Mouse (Mus musculus): Measurements from ENCODE around the gene Zfp275. TPM values are rescaled to one million over a fixed set of nuclear protein-coding genes. Genes with fewer than 3 reads are reported as not detected.
A peak's percentile ranks its signal among the peaks of the same experiment; 100 is the strongest.
"Not testable (repeated sequence)": the region's sequence is repeated elsewhere in the genome, so short reads cannot be mapped to it uniquely, and the experiment has no call there.

Zfp275 gene
- total RNA-seq (2021), result 1 to 10 TPM; 3.9 to 7.7 TPM
- long read RNA-seq, experiment 1, partial matches to known transcripts, result 0 of 1 reads
- long read RNA-seq, experiment 1, other reads (novel, unspliced or antisense), result 1 of 1 reads
- long read RNA-seq, experiment 2, partial matches to known transcripts, result 0 of 2 reads
- long read RNA-seq, experiment 2, other reads (novel, unspliced or antisense), result 2 of 2 reads

DNA sequence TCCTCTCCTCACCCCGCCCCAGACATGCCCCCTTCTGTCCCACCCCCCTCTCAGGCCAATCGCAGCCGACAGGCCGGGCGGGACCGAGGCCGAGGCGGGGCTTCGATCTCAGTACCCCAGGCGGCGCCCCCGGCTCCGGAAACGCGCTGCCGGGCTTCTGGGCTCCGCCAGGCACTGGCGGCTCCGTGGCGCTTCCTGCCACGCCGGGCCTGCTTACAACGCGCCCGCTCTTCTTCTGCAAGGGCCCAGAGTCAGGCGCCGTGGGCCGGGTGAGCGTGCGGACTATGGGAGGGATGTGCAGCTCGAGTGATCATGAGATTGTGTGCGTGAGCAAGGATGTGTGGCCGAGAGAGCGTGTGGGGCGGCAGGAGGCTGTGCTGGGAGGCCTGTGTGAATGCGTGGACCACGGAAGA, at the start of gene Zfp275:
Gene Zfp275 (plus strand): TSS at position 139 of the 413 bp plus-strand sequence.
- Histone ChIP-seq H3K27ac (peak within 1 kb of the TSS; percentile 83), H3K4me3 (peak within 1 kb of the TSS; percentile 81)
- intact Hi-C loops (cut with DNase I), result no loop called here
- TF ChIP-seq CTCF (IDR thresholded peaks at IDR 0.05), result no peak
- DNase-seq, result peak; percentile 86

DNA sequence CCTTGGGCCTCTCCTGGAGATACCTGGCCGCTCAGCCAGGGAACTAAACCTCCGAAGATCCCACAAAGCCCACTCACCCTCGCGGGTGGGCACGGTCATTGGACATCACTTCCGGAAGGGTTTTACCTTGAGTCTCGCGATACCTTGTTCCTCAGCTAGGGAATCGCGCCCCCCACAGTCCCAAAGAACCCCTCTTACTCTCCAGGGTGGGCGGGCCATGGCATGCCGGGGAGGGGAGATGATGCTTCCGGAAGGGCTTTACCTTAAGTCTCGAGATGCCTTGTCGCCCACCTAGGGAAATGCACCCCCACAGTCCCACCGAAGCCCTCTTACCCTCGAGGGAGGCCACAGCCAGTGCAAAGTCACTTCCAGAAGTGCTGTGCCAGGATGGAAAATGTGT, 49.5 kb upstream of the Zfp275 start, which contains the start of the genes Xlr5a and Xlr5c:
Gene Xlr5a (minus strand): TSS at position 101 of the 400 bp plus-strand sequence.
Gene Xlr5c (minus strand): TSS at position 101 of the 400 bp plus-strand sequence.
- H3K4me3 ChIP-seq; intact Hi-C loops (cut with DNase I); DNase-seq; H3K27ac ChIP-seq: not testable (repeated sequence)

DNA sequence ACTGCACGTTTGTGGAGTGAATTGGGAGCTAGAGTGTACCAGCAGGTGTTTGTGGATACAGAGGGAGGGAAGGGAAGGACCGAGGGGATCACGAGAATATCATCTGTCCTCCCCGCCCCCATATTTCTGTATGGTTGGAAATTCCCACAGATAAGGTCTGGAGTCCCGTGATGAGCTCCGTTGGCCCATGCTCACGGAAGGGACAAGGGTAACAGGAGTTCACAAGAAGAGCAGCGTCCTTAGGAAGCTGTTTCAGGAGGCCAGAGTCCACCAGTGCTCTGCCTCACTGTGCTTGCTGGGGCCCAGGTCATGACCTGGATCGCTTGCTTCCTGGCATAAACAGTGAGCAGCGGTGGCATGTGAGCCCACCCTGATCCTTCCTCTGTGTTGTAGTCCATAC, 46.7 kb upstream of the Zfp275 start:
- H3K27ac ChIP-seq; H3K4me3 ChIP-seq; DNase-seq; intact Hi-C loops (cut with DNase I): not testable (repeated sequence)

DNA sequence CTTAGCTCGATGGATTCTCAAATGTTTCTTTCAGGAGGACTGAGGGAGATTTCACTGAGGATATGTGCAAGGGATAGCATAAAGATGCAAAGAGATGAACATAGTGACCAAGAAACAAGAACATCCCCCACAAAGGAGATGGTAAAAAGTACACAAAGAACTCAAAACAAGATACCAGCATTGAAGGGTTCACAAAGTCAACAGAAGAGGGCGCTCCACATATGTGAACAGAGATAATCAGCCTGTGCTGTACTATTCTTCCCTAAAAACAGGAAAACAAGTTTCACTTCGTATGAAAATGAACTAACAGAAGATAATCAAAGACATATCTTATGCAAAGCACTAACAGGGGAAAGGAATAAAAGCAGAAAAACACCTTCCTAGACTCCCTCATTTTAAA, 29.9 kb upstream of the Zfp275 start:
- intact Hi-C loops (cut with DNase I), result loop anchor here (5.0 kb wide), 2 partner anchors 120 to 180 kb away; no protein-coding TSS in a partner anchor
- DNase-seq, result peak; percentile 17
- Histone ChIP-seq H3K27ac (no peak overlapping the region), H3K4me3 (peak overlapping the region; percentile 32; the same call in 1 of the 2 replicates)
- TF ChIP-seq CTCF (IDR thresholded peaks at IDR 0.05), result peak; percentile 74

DNA sequence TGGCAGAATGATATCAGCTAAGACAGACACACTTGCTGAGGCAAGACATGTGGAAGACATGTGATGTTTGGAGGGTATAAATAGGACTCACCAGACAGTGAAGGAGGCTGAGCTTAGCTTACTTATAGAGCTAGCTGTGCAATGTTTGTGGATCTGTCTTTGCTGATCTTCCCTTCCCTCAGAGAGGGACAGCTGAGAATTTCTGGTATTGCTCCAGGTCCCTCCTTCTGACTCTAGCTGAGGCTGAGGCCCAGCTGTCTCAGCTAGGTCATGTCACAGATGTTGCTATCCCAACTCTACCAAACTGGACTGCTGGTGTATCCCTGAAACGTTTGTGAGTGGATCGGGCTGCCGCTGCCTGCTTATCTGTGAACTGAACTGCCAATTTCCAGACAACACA, 21.4 kb upstream of the Zfp275 start:
- DNase-seq, result no peak
- H3K4me3 ChIP-seq, result no peak overlapping the region
- H3K27ac ChIP-seq, result no peak overlapping the region
- intact Hi-C loops (cut with DNase I), result no loop called here
- TF ChIP-seq CTCF (IDR thresholded peaks at IDR 0.05), result no peak

DNA sequence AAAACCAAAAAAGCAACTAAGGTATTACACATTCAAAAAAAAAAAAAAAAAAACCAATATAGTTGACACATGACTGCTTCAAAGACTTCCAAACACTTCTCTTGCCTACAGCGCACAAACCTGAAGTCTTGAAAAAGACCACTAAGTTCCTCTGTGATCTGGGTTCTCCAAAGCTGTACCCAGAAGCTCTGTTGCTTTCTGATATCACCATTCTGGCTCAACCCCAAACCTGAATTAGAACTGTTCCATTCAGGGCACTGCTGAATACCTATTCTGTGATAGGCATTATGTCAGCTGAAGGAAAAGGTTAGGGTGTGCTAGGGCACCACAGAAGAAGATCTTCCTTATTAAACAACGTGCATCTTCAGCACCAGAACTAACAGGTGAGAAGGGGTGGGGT, 15.2 kb upstream of the Zfp275 start:
- intact Hi-C loops (cut with DNase I), result no loop called here
- Histone ChIP-seq H3K27ac (no peak overlapping the region), H3K4me3 (no peak overlapping the region)
- no peak for DNase-seq
- TF ChIP-seq CTCF (IDR thresholded peaks at IDR 0.05), result no peak

DNA sequence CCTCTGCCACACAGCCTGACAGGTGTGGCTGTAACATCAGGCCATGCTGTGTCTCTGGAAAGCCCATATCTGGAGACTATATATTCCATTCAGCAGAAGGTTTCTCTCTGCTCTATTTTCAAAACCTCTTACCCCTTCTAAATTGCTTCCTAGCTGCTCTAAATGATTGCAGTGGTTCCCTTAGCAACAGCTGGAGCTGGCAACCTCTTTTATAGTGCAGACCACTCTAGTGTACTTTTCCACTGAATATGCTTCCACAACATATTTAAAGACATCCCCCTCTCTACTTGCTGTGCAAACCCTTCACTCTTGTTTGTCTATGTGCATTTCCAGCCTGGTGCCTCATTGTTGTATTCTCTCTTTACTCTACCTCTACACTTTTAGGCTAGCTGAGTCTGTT, 8.9 kb upstream of the Zfp275 start:
- intact Hi-C loops (cut with DNase I), result no loop called here
- TF ChIP-seq CTCF (IDR thresholded peaks at IDR 0.05), result no peak
- no peak for DNase-seq
- Histone ChIP-seq H3K27ac (no peak overlapping the region), H3K4me3 (no peak overlapping the region)

DNA sequence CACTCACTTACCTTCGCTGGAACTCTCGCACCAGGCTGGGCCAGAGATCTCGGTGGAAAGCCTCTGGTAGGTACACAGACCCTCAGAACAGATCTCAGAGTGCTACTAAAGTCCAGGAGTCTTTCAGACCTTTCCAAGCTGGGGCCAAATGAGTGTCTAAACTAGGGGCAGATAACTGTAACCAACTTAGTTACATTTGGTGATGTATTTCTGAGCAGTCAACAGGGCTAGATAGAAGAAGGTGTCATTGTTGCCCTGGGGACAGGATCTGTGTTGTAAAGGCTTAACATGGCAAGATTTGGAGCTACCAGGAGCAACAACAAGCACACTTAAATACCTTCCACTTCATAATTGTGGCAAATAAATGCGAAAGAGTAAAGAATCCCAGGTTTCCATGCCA, 5.7 kb upstream of the Zfp275 start, which contains the start of gene Gm45015:
Gene Gm45015 (minus strand): TSS at position 101 of the 400 bp plus-strand sequence.
- no peak for TF ChIP-seq CTCF (IDR thresholded peaks at IDR 0.05)

DNA sequence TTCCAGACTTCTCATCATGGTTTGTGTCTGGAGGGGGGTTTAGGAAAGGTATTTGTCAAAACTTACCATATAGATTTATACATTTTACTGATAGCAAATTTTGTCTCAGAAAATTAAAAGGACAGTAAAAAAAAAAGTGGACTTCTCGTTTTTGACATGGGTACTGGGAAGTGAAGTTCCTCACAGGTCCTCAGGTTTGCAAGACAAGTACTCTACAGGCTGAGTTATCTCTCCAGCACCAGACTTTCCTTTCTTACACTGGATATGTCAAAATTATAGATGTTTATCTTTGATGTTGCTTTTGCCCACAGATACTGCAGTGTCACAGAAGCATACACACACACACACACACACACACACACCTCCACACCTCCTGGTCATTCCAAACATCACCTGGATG, 948 bp upstream of the Zfp275 start:
- no peak overlapping the region for H3K27ac ChIP-seq
- H3K4me3 ChIP-seq, result no peak overlapping the region
- DNase-seq, result no peak
- no peak for TF ChIP-seq CTCF (IDR thresholded peaks at IDR 0.05)
- intact Hi-C loops (cut with DNase I), result no loop called here

More for the DNA sequence above, 5.7 kb upstream of the Zfp275 start, which contains the start of gene Gm45015:
- no peak for DNase-seq
- Histone ChIP-seq H3K4me3 (no peak within 1 kb of the TSS), H3K27ac (no peak within 1 kb of the TSS)
- intact Hi-C loops (cut with DNase I), result no loop called here

DNA sequence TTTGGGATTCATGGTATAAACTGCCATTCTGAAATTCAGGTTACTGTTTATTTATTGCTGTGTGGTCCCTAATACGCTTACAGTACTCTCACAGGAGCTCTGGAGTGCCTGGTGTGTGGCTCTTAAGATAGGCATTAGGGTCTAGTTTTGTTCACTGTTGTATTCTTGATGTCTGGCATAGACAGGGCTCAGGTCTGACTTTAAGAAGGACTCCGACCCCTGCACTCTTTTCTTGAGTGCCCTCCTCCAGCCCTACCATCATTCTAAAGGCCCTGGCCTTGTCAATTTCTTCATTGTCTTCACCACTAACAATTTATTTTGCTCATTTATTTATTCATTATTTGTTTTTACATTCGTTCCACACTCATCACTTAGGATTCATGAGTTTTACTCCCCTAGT, 353 bp upstream of the Zfp275 start:
- H3K4me3 ChIP-seq, result peak overlapping the region; percentile 81
- peak overlapping the region; percentile 83; the same call in 1 of the 2 replicates for H3K27ac ChIP-seq
- intact Hi-C loops (cut with DNase I), result no loop called here
- TF ChIP-seq CTCF (IDR thresholded peaks at IDR 0.05), result no peak
- DNase-seq, result no peak

DNA sequence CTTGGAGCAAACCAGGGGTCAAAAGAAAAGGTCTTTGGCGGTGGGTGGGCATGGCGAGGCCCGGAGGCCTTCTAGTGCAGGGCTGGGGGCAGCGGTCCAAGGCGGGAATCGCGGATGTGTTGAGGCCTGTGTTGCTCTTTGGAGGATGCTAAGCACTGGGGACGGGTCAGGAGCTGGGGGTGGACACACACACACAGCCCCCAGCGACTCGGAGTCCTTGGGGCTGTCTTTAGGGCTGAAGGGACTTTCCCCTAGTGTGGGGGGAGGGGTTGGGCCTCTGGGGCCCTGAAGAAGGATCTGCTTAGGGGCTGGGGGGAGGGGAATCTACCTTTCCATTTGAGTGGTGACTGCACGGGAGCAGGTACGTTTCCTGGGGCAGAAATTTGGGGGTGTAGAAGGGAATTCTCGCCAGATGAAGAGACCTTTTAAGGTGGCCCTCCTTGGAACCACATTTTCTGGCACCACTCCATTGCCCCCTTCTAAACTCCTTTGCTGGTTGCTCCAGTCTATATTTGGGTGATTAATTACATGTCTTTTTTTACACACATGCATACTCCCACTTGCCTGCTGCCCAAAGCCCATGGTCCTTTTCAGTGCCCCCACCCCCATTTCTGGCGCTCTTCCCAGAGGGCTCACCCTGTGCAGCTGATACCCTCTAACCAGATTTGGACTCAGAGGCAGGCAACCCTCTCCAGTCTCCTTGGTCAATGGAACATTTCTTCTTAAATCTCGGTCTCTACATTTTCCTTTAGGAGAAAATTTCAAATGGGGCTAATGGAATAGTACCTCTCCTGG, 717 bp downstream of the Zfp275 start:
- intact Hi-C loops (cut with DNase I), result no loop called here
- peak; percentile 31 for DNase-seq
- peak overlapping the region; percentile 83 for H3K27ac ChIP-seq
- TF ChIP-seq CTCF (IDR thresholded peaks at IDR 0.05), result no peak
- peak overlapping the region; percentile 81 for H3K4me3 ChIP-seq

DNA sequence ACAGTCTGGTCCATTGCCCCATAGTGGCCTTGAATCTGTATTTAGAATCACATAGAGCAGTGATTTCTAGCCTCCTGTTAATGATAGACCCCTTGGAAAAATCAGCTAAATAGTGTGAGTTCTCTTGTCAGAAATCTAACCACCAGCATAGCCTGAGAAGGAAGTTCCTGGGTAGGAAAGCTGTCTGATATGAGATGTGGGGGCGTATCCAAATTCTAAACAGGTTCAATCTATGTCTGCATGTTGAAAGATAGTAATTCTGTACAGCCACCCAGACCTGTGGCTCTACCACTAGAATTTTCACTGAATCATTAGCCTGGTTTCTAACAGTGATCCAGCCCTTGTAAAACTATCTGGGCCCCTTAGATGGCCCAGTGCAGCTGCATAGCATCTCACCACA, 1.4 kb downstream of the Zfp275 start:
- no peak overlapping the region; the same call in 1 of the 2 replicates for H3K4me3 ChIP-seq
- DNase-seq, result no peak
- H3K27ac ChIP-seq, result no peak overlapping the region
- no peak for TF ChIP-seq CTCF (IDR thresholded peaks at IDR 0.05)
- intact Hi-C loops (cut with DNase I), result no loop called here

DNA sequence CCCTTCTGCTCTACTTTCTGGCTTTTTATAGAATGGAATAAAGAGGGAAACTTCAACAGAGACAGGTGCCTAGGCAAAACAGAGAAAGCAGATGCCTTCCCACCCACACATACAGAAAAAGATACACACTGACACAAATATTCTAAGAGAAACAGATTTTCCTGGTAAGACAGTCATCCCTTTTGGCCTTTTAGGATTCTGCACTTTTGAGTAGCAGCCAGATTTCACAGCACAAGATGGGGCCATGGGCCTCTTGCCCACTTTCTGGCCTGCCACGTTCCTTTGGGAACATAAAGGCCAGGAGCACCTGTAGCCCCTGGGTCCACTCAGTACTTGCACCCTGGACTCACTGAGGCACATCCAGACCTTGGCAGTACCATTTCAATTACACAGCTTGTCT, 1.9 kb downstream of the Zfp275 start:
- Histone ChIP-seq H3K27ac (no peak overlapping the region), H3K4me3 (no peak overlapping the region)
- intact Hi-C loops (cut with DNase I), result no loop called here
- no peak for TF ChIP-seq CTCF (IDR thresholded peaks at IDR 0.05)
- no peak for DNase-seq
